Mouse (Mus musculus) adrenal gland, adult 2 months (tissue): Measurements from ENCODE around the gene Apoa4. TPM values are rescaled to one million over a fixed set of nuclear protein-coding genes. Genes with fewer than 3 reads are reported as not detected.

Experiments
- DNase-seq: peaks from one replicate; pipeline ENCODE4 v3.0.0; 2021
- polyA plus RNA-seq: library from polyadenylated mRNA; depleted of rRNA; stranded (reverse); fragments of >200 nt; gene quantifications from 2 replicates; pipeline ENCODE4 v1.2.3, GENCODE M21; 2012
- total RNA-seq, 2 experiments: library from RNA; stranded (reverse); gene quantifications; 2 replicates each; pipeline ENCODE4 v1.2.3; 2021

Apoa4 gene
- total and polyA plus RNA-seq, 3 experiments, result 0.26 to 0.35 TPM; not detected in 1

DNA sequence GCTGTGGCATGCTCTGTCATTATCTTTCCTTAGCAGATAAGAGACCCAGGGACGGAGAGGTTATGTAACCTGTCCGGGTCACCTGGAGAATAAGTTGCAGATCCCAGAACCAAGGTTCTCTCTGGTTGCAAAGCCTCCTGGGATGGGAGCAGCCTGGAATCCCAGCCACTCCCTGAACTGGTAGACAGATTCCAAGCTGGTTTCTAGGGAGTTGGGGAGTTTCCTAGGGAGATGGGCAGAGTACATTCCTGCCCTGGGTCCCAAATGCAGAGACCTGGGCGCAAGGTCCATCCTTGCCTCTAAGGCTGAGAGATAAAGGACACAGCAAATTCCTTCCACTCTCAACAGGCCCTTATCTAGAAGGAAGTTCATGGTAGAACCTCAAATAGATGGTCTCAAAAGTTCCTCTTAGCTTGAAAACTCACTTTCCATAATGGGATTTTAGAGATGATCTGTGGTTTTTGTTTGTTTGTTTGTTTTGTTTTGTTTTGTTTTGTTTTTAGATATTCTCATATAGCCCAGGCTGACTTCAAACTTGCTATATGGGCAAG, 13.4 kb upstream of the Apoa4 start:
- no peak for DNase-seq

DNA sequence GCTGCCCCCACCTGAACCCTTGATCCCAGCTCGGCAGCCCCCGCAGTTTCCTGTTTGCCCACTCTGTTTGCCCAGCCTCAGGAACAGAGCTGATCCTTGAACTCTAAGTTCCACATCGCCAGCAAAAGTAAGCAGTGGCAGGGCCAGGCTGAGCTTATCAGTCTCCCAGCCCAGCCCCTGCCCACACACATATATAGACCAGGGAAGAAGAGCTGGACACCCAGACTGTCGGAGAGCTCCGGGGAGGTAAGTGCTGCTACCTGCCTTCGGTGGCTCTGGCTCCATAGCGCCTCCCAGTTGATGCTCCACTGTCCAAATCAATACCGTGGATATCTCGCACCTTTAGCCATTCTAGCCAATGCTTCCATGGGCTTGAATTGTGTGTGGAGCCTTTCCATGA, 12.0 kb upstream of the Apoa4 start, which contains the start of gene Apoa1:
Gene Apoa1, plus strand, starts transcription at position 90 of the 400 bp plus-strand sequence.
- DNase-seq, result no peak

DNA sequence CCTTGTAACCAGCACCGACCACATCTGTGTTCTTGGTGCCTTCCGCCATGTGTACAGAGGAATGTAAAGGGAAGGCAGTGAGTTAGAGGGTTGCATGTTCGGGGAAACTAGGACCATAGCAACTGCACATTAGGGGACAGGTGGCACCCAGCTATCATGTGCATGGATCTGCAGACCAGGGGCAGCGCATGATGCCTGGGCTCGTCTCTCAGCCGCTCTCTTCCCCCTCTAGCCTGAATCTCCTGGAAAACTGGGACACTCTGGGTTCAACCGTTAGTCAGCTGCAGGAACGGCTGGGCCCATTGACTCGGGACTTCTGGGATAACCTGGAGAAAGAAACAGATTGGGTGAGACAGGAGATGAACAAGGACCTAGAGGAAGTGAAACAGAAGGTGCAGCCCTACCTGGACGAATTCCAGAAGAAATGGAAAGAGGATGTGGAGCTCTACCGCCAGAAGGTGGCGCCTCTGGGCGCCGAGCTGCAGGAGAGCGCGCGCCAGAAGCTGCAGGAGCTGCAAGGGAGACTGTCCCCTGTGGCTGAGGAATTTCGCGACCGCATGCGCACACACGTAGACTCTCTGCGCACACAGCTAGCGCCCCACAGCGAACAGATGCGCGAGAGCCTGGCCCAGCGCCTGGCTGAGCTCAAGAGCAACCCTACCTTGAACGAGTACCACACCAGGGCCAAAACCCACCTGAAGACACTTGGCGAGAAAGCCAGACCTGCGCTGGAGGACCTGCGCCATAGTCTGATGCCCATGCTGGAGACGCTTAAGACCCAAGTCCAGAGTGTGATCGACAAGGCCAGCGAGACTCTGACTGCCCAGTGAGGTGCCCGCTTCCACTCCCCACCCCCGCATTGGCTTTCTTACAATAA, 10.7 kb upstream of the Apoa4 start:
- peak; percentile 85 for DNase-seq

DNA sequence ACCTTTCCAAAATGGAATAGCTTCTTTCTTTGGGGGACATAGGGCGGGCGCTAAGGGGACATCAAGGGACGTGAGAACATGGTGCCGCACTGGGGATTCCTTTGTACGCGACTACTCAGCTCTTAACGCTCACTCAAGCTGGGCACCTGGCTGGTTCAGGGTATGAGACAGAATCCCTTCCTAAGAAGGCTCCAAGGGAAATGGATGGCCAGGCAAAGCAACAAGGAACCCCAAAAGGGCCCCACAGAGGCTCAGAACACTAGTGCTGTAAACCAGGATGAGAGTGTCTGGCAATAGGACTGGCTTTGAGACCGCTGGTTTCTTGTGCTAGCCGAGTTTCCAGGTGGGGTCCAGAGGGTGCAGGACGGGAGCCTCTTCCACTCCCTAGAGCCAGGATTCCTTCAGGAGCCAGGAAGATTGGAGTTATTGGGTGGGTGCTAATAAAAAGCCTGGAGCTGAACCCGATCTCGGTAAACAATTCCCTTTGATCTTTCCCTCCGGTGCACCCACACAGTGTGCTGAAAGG, 10.0 kb upstream of the Apoa4 start:
- DNase-seq, result no peak

DNA sequence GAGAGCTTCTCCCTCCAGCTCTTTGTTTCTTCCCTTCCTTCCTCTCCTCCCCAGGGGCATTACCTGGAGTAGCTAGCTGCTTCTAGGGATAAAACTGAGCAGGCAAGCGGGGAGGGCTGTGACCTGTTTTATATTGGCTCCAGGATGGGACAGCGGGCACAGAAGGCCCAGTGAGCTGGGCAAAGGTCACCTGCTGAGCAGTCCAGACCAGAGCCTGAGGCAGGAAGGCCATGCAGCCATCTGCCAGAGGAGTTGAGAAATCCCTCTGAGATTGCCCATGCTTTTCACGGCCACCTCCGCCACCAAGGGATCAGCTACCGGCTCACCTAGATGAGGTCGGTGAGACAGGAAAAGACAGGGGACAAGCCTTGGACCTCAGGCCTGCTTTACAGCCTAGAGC, 5.3 kb upstream of the Apoa4 start:
- peak; percentile 67 for DNase-seq

DNA sequence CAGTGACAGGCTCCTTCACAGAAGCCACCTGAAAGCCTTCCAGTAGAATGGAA, 5.1 kb upstream of the Apoa4 start, which contains the start of gene Apoc3:
Gene Apoc3, minus strand, starts transcription at position 41 of the 53 bp plus-strand sequence.
- no peak for DNase-seq

DNA sequence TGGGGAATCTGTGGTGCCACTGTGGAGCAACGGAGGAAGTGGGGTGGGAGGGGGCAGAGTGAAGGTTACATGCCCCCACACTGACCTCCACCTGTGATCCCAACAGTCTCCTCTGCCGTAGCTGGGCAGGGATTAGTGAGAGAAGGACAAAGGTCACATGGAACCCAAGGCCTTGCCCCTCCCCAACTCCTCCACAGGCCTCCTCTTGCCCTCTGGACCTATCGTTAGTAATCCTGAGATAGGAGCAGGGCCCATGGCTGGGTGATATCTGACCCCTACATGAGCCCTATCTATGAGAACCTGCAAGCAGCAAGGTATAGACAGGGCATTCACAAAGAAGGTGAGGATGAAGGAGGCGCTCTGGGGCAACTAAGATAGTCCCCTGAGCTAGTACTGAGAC, 4.8 kb upstream of the Apoa4 start:
- no peak for DNase-seq

DNA sequence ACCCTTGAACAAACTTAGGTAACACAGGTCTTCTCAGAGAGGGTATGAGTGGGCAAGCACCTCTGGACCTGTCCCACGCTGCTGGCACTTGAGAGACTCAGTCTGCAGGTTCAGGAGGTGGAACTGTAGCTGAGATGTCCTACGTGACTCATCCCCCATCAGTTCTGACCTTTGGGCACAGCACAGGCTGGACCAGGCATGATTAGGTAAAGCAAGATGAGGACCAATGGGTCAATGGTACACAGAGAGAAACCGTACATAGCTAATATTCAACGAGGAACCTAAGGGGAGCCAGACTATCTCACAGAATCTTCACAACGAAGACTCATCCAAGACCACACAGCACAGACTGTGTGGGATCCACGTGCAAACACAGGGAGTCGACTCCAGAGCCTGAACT, 1.6 kb upstream of the Apoa4 start:
- no peak for DNase-seq

DNA sequence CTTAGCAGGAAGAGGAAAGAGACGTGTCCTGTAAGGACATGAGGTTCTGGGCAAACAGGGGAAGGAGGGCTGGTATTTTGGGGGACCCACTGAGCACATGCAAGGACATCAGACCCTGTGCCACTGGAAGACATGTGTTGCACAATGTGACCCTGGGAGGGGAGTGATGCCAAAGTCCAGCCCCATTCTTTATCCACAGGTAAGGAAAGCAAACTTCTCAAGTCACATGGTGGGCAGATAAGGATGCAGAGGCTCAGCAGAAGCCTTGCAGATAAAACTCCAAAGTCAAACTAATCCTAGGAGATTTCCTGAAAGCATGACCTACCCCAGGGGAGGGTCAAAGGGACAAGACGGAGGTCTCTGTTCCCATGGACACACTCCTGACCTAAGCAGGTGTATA, 1.3 kb downstream of the Apoa4 start:
- no peak for DNase-seq

DNA sequence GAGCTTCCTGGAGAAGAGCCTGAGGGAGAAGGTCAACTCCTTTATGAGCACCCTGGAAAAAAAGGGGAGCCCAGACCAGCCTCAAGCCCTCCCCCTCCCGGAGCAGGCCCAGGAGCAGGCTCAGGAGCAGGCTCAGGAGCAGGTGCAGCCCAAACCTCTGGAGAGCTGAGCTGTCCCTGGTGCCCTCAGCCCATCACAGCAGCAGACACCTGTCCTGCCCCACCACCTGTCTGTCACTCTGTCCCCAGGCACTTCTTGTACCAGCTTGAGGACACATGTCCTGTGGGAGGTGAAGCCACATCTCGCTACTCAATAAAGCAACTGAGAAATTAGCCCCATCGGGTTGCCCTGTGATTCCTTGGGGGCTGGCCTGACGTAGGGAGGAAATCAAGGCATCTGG, 2.6 kb downstream of the Apoa4 start:
- DNase-seq, result no peak

DNA sequence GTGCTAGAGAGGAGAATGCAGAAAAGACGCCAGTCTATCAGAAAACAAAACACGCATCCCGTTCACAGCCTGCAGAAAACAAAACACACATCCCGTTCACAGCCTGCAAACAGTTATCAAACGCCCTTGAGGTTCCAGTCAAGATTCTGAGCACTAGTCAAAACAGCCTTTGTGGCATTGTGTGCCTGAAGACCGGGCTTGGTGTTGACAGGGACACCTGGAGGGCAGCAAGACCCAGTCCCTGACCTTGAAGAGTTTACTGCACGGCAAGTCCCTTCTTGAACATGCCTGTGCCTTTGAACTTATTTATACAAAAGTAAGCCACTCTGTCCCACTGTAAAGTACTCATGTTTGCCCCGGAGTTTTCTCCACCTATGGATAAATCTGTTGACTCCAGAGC, 3.1 kb downstream of the Apoa4 start:
- no peak for DNase-seq

DNA sequence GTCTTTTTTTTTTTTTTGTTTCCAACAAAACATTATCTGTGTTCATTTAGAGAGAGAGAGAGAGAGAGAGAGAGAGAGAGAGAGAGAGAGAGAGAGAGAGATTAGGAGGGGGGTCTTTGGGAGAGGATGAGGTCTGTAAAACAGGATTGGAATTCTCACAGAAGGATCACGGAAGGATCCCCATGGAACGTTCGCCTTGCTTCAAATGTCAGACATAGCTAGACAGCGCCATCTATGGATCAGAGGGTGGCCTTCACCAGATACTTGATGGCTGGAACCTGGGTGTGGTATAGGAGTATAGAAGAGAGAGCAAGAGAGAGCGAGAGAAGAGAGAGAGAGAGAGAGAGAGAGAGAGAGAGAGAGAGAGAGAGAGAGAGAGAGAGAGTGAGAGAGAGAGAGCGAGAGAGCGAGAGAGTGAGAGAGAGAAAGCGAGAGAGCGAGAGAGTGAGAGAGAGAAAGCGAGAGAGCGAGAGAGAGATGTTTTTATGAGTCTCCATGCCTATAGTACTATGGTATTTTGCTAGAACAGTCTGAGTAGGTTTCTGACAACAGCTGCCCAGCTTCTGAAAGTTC, 6.3 kb downstream of the Apoa4 start:
- peak; percentile 51 for DNase-seq

DNA sequence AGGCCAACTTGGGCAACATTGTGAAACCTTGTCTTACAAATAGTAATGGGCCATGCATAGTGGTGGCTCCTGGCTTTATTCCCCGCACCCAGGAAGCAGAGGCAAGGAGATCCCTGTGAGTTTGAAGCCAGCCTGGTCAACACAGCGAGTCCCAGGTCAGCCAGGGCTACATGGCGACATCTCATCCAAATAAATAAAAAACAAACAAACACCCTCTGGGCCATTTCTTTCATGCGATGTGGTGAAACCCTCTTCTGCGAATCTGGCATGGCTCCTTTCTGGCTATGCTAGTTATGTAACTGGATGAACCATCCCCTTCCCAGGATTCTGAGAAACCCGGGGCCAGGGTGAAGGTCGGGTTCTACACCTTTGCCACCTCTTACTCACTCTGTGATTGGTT, 15.7 kb downstream of the Apoa4 start:
- DNase-seq, result no peak

DNA sequence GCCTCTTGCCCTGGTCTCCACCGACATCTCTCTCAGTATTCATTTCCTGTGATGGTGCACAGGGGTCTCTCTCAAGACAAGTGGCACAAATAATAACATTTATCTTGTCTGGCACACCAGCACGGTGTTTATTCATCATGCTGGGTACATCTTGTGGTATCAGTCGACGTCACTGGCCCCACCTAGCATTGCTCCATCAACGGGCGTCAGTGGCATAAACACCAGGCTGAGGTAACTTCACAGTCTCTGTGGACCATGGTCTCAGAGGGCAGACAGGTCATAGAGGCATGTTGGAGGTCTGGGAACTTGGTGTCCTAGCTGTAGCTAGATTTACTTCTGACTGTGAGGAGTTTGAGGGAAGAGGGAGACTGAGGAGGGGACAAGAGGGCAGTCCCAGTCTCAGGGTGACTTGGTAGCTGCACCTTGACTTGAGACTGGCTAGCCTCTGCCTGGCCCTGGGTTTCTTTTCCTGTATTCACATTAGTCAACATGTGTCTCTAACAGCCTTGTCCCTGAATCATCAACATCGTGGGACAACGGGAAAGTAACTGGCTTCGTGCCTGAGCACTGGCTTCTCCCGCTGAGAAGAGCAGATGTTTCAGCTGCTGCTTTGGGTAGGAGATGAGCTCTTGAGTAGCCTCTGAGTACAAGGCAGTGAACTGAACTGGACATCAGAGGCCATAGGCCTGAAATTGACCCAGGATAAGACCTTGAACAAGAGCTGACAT, 16.3 kb downstream of the Apoa4 start:
- DNase-seq, result peak; percentile 73

DNA sequence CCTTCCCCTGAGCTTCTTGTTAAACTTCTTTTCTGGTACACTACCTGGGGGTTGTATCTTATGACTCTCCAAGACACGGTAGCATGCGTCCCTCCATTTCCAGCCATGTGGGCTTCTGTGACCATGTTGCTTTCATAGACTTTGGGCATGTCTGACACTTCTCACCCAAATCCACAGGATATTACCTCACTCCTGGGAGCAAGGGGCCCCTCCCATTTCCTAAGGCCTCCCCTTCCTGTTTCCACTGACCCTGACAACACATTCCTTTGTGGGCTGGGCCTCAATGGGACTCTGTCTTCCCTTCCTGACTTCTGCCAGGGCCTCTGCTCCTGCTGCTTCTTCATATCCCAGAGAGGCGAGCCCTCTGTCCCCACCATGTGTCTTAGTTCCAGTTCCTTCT, 17.1 kb downstream of the Apoa4 start:
- DNase-seq, result peak; percentile 44

DNA sequence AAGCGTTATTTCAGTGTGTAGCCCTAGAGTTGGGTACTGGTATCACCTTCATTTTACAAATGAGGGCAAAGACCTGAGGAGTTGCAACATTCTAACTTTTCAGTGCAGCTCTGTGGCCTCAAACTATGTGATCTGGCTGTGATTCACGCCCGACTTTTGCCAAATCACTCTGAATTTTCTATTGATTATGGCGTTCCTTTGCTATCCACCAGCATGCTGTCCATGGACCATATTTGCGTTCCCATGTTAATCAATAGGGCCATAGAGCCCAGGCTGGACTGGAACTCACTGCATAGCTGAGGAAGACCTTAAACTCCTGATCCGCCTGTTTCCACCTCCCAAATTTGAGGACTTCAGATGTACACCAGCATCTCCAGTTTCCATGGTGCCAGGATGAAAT, 18.6 kb downstream of the Apoa4 start:
- DNase-seq, result no peak

DNA sequence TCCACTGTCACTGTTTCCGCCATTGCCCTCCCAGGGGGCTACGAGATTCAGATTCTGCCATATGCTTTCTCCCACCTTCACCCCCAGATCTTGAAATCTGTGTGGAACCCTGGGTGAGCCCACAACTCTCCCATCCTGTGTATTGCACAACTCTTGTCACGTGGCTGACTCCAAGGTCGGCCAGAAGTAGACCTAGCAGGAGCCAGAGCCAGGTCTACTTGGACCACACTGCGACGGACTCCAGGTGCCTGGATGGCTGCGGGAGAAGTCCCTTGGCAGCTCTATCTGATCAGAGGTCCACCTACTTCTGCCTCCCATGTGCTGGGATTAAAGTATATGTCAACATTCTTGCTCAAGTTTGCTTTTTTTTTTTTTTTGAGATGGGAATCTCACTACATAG, 20.6 kb downstream of the Apoa4 start:
- DNase-seq, result peak; percentile 73

DNA sequence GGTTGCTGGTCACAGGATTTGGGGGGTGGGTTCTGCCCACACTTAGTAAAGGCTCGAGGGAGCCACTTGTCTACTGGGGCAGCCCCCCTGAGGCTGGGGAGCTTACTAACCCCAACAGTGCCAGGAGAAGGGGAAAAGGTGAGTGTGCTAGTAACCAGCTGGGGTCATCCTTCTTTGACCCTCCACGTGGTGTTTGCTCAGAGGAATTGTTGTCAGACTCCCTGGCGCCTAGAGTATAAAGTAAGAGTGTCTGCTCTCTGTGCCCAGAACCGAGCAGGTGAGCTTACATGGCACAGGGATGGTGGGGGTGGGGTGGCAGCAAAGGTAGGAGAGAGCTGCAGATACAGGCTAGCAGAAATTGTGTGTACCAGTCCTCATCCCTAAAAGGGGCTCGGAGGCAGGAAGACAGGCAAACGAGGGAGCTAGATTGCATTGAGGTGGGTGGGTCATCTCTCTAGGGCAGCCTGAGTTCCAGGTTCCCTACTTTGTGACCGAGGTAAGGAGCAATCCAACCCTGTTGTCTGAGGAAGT, 27.9 kb downstream of the Apoa4 start, which contains the start of gene Apoa5:
Gene Apoa5, plus strand, starts transcription at position 291 of the 531 bp plus-strand sequence.
- no peak for DNase-seq

DNA sequence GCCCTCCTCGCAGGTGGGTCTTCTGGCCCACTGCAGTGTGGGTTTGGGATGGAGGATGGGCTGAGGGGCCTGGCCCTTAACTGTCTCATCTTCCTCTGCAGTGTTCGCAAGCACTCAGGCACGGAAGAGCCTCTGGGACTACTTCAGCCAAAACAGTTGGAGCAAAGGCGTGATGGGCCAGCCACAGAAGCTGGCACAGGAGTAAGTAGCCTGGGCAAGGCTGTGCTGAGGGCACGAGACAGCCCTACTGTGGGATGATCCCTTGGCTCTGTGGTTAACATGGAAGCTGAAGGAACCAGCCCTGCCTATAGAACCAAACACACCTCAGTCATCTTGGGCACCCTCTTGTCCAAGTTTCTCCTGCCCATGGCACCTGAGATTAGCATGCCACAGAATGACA, 28.6 kb downstream of the Apoa4 start:
- DNase-seq, result no peak

DNA sequence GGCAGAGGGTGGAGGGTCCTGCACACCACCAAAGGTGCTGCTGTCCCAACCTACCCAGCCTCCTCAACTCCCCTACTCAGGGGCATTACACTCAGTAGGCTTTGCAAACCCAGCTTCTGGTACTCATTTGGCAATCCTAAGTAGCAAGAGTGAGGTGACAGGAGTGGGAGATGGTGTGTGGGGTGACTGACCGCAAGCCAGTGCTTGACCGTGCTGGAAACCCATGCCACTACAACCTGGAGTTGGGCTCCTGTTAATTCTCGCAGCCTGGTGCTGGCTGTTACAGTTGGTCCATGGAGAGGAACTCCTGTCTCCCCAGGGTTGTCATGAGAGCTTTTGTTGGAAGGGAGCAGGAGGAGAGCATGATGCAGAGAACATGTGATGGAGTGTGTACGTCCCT, 30.3 kb downstream of the Apoa4 start:
- DNase-seq, result no peak

DNA sequence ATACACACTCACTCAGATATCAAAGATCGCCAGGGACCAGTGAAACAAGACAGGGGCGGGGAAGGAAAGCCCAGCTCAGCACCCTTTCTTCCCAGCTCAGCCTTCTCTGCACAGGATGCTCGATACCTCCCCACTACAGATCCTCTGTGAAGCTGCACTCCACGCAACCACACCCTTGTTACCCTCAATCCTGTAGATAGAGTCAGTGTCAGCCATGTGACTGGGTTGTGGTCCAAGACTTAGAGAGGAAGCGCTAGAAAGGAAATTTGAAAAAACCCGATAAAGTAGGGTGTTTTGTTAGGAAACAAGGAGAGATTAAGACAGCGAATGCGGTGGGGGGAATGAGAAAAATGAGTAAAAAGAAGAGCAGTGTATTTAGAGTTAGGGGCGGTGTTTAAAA, 31.6 kb downstream of the Apoa4 start:
- DNase-seq, result no peak

DNA sequence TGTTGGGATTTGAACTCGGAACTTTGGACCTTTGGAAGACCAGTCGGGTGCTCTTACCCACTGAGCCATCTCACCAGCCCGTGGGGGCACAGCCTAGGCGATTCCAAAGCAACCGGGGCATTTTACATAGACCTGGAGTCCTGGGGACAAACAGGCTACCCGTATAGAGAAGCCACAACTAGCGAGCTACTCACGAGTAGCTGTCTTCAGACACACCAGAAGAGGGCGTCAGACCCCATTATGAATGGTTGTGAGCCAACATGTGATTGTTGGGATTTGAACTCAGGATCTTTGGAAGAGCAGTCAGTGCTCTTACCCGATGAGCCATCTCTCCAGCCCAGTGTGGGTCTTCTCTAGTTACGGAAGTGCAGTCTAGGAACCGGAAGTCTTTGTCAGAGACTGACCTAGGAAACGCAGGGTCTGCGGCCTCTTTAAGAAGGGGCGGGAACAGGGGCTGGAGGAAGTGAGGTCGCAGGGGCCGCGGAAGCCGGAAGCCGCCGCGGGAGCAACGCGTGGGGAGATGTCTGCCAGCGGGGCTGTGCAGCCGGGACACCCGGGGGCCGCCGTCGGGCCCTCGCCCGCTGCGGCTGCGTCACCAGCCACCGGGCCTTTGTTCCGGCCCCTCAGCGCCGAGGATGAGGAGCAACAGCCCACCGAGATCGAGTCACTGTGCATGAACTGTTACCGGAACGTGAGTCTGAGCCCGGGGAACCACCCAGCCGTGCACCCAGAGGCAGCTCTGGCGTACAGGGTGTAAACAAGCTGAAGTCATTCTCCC, 32.4 kb downstream of the Apoa4 start, which contains the start of gene Zpr1:
Gene Zpr1, plus strand, starts transcription at position 388 of the 778 bp plus-strand sequence.
- peak; percentile 94 for DNase-seq
